Mouse (Mus musculus): ENCODE data around the gene Tnfsf10.

- TF ChIP-seq CTCF (conservative IDR thresholded peaks at IDR 0.05; ENCODE audit: insufficient read depth, insufficient read length, low read depth, low read length) (no peak), POLR2A (IDR thresholded peaks at IDR 0.05; ENCODE audit: low read depth, low read length) (no peak)
These were observed 22.1 kb downstream of the Tnfsf10 start for GRCm38 (mm10) chr3:27338887-27339286.

Measured in kidney, adult 2 months (tissue).